Mouse (Mus musculus) cerebellum, adult 9-10 months (tissue): ENCODE measurements around the gene Gm20911.
"Not testable (repeated sequence)": the region's sequence is repeated elsewhere in the genome, so short reads cannot be mapped to it uniquely, and the experiment has no call there.

Experiments used
- DNase-seq: peaks from one replicate; pipeline ENCODE4 v3.0.0; 2022

Gm20911 gene

DNA sequence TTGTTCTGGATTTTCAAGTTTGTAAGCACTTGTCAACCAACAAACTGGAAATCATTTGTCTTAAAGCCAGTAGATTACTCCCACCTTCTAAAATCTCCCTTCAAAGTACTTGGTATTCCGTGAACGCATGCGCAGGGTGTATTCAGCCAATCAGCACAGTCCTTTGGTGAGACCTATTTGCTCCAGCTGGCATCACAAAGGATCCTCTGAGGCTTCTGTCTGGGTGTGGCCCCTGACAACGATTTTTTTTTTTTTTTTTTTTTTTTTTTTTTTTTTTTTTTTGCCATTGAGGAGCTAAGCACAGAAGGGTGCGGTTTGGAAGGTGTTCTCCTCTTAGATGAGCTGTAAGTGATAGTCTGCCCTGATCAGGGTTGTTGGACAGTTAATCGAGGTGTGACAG is at the start of gene Gm20911:
Gm20911 (plus strand) TSS at position 301 of the 400 bp plus-strand sequence.
- DNase-seq: not testable (repeated sequence)
